ENCODE assay signal across 8 mouse cellular contexts in genomic region chr4:8432393-8432792, GRCm38 (mm10).
DNase-seq lines count a peak whose midpoint lies in the region; ATAC-seq and TF ChIP-seq lines count a peak whose summit lies in the region.

No protein-coding gene starts in this region.

- TF ChIP-seq POLR2A in liver, adult 2 months (IDR thresholded peaks at IDR 0.05; ENCODE audit: extremely low read depth, insufficient read depth, low read length): no peak
- no peak for TF ChIP-seq POLR2A in lung, adult 2 months (IDR thresholded peaks at IDR 0.05; ENCODE audit: borderline replicate concordance, extremely low read depth, low read depth, low read length)

- H3K36me3 ChIP-seq in forebrain, embryonic 14.5 days (ENCODE audit: control insufficient read depth, insufficient read depth, low read length): no peaks in the 10 kb centered on the region
- no peaks in the 10 kb centered on the region for H3K36me3 ChIP-seq in forebrain, embryonic 12.5 days (replicated peaks)
- H3K36me3 ChIP-seq in liver, adult 2 months (ENCODE audit: control insufficient read depth, insufficient read depth, low read length): no peaks in the 10 kb centered on the region
- no peaks in the 10 kb centered on the region for H3K36me3 ChIP-seq in liver, embryonic 11.5 days (ENCODE audit: control insufficient read depth, insufficient read depth, low read length)

- H3K4me1 ChIP-seq in forebrain, embryonic 14.5 days (ENCODE audit: control insufficient read depth, insufficient read depth, low read length): no peaks in the 10 kb centered on the region
- peaks cover 4% of the 10 kb centered on the region for H3K4me1 ChIP-seq in forebrain, embryonic 12.5 days
- no peaks in the 10 kb centered on the region for H3K4me1 ChIP-seq in liver, adult 2 months (ENCODE audit: control insufficient read depth, insufficient read depth, low read length)
- no peaks in the 10 kb centered on the region for H3K4me1 ChIP-seq in liver, embryonic 11.5 days (replicated peaks; ENCODE audit: control insufficient read depth, insufficient read depth, low read length)
- H3K4me1 ChIP-seq in lung, adult 2 months (ENCODE audit: control insufficient read depth, insufficient read depth, low read length): no peaks in the 10 kb centered on the region

- no peaks in the 10 kb centered on the region for H3K27me3 ChIP-seq in forebrain, embryonic 14.5 days (replicated peaks; ENCODE audit: control insufficient read depth, insufficient read depth, low read length)
- H3K27me3 ChIP-seq in forebrain, embryonic 12.5 days: no peaks in the 10 kb centered on the region
- H3K27me3 ChIP-seq in liver, adult 2 months (ENCODE audit: control insufficient read depth, insufficient read depth, low read length): no peaks in the 10 kb centered on the region
- H3K27me3 ChIP-seq in liver, embryonic 11.5 days (replicated peaks; ENCODE audit: control insufficient read depth, insufficient read depth, low read length): no peaks in the 10 kb centered on the region

- H3K9ac ChIP-seq in forebrain, embryonic 14.5 days (ENCODE audit: low read length): no peak overlapping the region
- H3K9ac ChIP-seq in forebrain, embryonic 12.5 days: no peak overlapping the region
- no peak overlapping the region for H3K9ac ChIP-seq in liver, adult 2 months (ENCODE audit: low read depth, low read length)
- no peak overlapping the region for H3K9ac ChIP-seq in liver, embryonic 11.5 days (ENCODE audit: low read depth, low read length)

- peak; percentile 80 for TF ChIP-seq CTCF in liver, adult 2 months (IDR thresholded peaks at IDR 0.05; ENCODE audit: low read depth, low read length)
- TF ChIP-seq CTCF in lung, adult 2 months (IDR thresholded peaks at IDR 0.05; ENCODE audit: insufficient read depth, low read length): peak; percentile 90

- H3K79me2 ChIP-seq in liver, adult 2 months (ENCODE audit: control insufficient read depth, insufficient read depth, low read length): no peaks in the 10 kb centered on the region

- H3K9me3 ChIP-seq in forebrain, embryonic 14.5 days (replicated peaks; ENCODE audit: control insufficient read depth, low read length): no peaks in the 10 kb centered on the region
- no peaks in the 10 kb centered on the region for H3K9me3 ChIP-seq in forebrain, embryonic 12.5 days
- H3K9me3 ChIP-seq in liver, embryonic 11.5 days (ENCODE audit: control insufficient read depth, low read length): no peaks in the 10 kb centered on the region

- 48% methylated on average over 2 of the region's 2 CpGs for WGBS in forebrain, embryonic 14.5 days
- WGBS in forebrain, embryonic 12.5 days: 43% methylated on average over 2 of the region's 2 CpGs
- 70% methylated on average over 2 of the region's 2 CpGs for whole genome bisulfite sequencing in liver, adult 2 months
- 45% methylated on average over 2 of the region's 2 CpGs for WGBS in liver, embryonic 11.5 days
- 50% methylated on average over 2 of the region's 2 CpGs for WGBS in lung, adult 2 months

- DNase-seq in forebrain, embryonic 14.5 days (ENCODE audit: low spot score): peak; percentile 66
- peak; percentile 28 for DNase-seq in liver, adult 2 months (ENCODE audit: extremely low read depth, low read depth, low spot score)
- no peak for DNase-seq in liver, embryonic 11.5 days (ENCODE audit: low spot score)
- peak; percentile 64 for DNase-seq in adrenal gland, postnatal 14 days
- DNase-seq in fibroblast of lung, adult 2 months (ENCODE audit: low read depth): peak; percentile 17
- peak; percentile 27 for DNase-seq in lung, adult 2 months
- peak; percentile 35 for DNase-seq in thymus, postnatal 25 days

- H3K27ac ChIP-seq in forebrain, embryonic 14.5 days (ENCODE audit: low read depth, low read length): no peak overlapping the region
- H3K27ac ChIP-seq in forebrain, embryonic 12.5 days: no peak overlapping the region
- H3K27ac ChIP-seq in liver, adult 2 months (replicated peaks; ENCODE audit: insufficient read depth, low read depth, low read length): no peak overlapping the region
- H3K27ac ChIP-seq in liver, embryonic 11.5 days (ENCODE audit: low read depth, low read length): no peak overlapping the region

- no peak for ATAC-seq in forebrain, embryonic 14.5 days
- ATAC-seq in forebrain, embryonic 12.5 days (ENCODE audit: low FRiP score): no peak
- ATAC-seq in liver, embryonic 11.5 days (replicated peaks; ENCODE audit: low FRiP score): no peak

- no peak overlapping the region for H3K4me2 ChIP-seq in forebrain, embryonic 14.5 days (ENCODE audit: low read length)
- H3K4me2 ChIP-seq in forebrain, embryonic 12.5 days: no peak overlapping the region
- H3K4me2 ChIP-seq in liver, embryonic 11.5 days: no peak overlapping the region

- no peak overlapping the region for H3K4me3 ChIP-seq in forebrain, embryonic 14.5 days (ENCODE audit: low read depth, low read length)
- H3K4me3 ChIP-seq in forebrain, embryonic 12.5 days (replicated peaks): no peak overlapping the region
- H3K4me3 ChIP-seq in liver, adult 2 months (ENCODE audit: insufficient read depth, low read depth, low read length): no peak overlapping the region
- H3K4me3 ChIP-seq in liver, embryonic 11.5 days (ENCODE audit: low read depth, low read length): no peak overlapping the region
- H3K4me3 ChIP-seq in lung, adult 2 months (replicated peaks; ENCODE audit: extremely low read depth, low read depth, low read length): no peak overlapping the region
